Mouse (Mus musculus): Measurements from ENCODE around the gene Arl6ip5. TPM values are rescaled to one million over a fixed set of nuclear protein-coding genes. Genes with fewer than 3 reads are reported as not detected.
A peak's percentile ranks its signal among the peaks of the same experiment; 100 is the strongest.

Gene Arl6ip5
- 100 to 1,000 TPM; 160 to 162 TPM for total RNA-seq (2021)

DNA sequence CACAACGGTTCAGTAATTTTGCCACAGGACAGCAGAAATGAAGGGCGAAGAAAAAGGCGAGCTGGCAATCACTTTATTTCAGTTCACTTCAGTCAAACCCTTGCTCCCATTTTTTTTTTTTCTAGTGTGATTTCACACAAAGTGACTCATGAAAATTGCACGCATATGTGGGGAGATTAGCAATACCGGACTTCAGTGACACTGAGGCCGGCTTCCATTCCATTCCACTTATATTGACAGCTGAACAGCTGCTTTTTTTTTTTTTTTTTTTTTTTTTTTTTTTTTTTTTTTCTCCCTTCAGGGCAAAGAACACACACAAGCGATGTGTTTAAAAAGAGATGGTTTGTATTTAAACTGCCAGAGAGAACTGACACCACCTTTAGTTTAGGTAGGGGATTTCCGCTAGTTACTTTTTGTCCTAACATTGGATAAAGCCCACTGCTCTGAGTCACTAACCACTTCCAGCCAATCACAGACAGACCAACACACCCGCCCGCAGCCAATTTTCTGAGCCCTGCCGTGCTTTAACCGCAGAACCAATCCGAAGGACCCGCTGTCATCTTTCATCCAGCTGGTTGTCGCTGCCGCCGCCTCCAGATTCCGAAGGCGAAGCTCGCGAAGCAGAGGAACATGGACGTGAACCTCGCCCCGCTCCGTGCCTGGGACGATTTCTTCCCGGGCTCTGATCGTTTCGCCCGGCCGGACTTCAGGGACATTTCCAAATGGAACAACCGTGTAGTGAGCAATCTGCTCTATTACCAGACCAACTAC lies at the start of gene Arl6ip5:
Gene Arl6ip5, plus strand, starts transcription at position 499 of the 771 bp plus-strand sequence.
- intact Hi-C loops (cut with DNase I) = no loop called here
- peak; percentile 87 to 92 for DNase-seq (ENCODE audit: extremely low spot score in 1 of 2, low spot score in 2 of 2)

DNA sequence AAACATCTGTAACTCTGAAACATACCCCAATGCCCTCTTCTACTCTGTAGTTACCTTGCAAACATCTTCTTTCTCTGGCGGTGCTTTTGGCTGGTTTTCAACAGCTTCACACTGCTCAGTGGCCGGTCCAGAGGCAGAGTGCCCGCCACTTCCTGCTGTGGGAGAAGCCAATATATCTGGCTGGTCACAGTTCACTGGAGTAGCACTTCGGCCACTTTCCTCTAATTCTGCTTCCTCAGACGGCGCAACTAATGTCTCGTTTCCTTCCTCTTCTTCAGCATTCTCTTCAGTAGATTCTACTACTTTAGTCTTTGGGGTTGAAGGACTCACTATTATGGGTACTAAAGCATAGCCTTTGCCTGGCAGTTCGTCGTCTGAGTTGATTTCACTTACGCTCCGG lies 34.8 kb upstream of the Arl6ip5 start:
- DNase-seq (ENCODE audit: extremely low spot score in 1 of 2, low spot score in 2 of 2) = no peak
- intact Hi-C loops (cut with DNase I) = no loop called here

DNA sequence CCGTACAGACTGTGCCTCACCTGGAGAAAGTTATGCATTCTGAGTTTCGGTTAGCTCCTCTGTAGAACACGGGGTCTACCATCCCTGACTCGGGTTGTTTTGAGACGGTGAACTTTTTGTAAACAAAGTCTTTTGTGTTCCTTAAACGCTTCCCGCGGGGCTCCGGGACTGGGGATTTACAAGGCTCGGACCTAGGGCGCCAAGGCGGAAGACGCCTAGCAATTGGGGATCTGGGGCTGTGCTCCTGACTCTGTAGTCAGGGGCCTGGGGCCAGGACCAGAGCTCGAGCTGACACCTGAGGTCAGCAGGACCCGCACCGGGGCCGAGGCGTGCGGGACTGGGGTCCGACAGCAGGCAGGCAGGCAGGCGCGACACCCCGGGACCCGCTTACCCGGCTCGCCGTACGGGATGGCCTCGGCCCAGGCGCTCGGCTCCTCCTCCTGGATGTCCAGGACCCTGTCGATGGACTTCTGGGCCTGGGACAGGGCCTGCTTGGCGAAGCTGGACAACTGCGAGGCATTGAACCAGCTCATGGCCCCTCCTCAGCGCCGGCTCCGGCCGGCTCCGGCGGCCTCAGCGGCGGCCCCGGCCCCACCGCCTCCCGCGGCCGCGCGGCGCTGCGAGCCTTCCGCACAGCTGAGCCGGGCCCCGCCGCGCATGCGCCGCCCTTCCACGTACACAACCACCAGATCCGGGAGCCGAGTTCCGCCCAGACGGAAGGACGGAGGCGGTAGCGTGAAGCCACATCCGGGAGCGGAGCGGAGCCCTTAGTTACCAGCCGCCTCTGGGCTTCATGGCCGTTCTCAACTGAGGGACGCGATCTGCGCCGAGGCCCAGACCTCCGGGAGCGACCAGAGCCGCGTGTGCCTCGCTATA lies 31.8 kb upstream of the Arl6ip5 start, which contains the start of gene Tmf1:
Gene Tmf1, minus strand, starts transcription at position 632 of the 876 bp plus-strand sequence.
- peak; percentile 92 to 98 for DNase-seq (ENCODE audit: extremely low spot score in 1 of 2, low spot score in 2 of 2)
- intact Hi-C loops (cut with DNase I) = no loop called here

DNA sequence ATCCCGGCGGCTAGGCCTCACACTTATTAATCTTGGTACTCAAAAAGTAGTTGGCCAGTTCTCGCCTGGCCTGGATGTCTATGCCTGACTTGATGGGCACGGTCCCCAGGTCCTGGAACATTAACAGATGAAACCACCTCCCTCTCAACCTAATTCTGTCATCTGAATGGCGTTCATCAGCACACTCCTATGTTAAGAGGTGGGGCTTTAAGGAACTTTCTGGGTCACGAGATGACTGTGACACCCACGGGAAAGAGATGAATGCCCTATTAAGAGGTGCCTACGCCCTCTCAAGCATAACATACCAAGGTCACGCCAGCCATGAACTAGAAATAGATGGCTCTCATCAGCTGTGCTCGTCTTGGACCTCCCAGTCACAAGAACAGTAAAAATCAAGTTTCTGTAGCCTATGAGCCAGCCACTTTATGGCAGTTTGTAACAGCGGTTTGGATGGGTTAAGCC lies 31.1 kb upstream of the Arl6ip5 start:
- DNase-seq (ENCODE audit: extremely low spot score in 1 of 2, low spot score in 2 of 2) = peak in 1 of 2 experiments; percentile 8
- intact Hi-C loops (cut with DNase I) = no loop called here

DNA sequence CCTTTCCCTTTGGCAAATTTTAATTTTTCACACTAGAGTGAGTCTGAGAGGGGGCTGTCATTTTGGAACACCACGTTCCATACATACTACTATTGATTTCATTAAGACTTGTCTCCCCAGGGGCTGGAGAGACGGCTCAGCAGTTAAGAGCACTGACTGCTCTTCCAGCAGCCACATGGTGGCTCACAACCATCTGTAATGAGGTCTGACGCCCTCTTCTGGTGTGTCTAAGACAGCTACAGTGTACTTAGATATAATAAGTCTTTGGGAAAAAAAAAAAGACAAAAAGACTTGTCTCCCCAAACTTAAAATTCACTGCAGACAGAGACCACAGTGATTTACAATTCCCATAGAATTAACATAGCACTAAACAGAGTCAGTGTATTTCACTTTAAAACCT lies 10.1 kb upstream of the Arl6ip5 start:
- intact Hi-C loops (cut with DNase I) = no loop called here
- no peak for DNase-seq (ENCODE audit: extremely low spot score in 1 of 2, low spot score in 2 of 2)

DNA sequence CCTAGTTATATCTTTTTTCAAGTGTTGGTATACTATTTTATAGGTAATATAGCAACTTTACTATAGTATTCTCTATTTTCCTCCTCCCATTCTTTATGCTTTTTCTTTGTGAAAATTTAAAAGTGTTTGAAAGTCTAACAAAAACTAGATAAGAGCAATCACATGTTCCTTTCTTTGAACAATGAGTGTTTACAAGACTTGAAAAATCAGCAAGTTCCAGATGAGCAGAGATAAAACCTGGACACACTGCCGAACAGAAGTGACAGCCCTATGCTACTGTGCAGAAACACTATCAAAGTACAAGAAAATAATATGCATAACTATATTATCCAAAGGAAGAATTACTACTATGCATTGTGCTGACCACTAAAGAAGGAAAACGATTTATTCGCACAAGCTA lies 8.0 kb upstream of the Arl6ip5 start:
- intact Hi-C loops (cut with DNase I) = no loop called here
- DNase-seq (ENCODE audit: extremely low spot score in 1 of 2, low spot score in 2 of 2) = no peak

DNA sequence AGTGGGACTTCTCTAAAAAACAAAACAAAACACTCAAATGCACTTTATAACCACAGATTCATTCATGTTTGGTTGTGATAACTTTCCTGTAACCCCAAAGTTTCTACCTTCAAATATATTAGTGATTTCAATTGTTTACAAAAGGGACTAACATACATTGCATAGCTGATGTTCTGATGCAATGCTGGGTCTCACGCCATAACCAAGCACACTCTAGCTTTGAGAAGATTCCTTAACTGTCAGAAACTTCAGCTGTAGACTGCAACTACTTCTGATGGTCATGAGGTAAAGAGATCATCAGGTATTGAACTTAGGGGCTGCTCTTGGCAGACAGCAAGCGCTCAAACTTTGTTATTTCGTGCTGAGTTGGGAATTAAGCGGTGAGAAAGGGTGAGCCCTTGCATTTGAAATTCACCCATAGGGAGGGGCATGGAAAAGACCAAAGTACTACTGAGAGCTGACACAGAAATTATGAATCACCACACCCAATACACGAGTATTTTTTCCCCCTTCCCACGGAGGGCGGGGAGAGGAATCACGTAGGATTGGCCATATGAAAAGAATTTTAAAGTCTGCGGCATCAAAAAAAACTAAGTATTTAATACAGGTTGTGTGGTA lies 6.1 kb upstream of the Arl6ip5 start:
- intact Hi-C loops (cut with DNase I) = no loop called here

DNA sequence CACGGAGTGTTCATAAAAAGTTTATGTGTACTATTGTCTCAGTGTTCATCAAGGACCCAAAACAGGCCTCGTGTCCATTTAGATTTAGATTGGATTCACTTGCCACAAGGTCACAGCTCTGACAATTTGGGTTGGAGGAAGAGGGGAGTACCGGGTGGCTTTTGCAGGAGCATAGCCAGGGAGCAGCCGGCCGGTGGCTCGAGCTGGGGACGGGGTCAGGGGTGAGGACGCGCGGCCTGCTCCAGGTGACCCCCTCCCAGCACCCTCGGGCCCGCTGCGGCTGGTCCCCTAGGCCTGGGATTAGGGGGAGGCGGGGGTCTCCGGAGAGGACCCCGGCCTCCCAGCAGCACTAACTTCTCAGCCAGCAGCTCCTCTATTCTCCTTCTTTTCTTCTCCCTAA lies 5.5 kb upstream of the Arl6ip5 start:
- intact Hi-C loops (cut with DNase I) = no loop called here
- peak in 1 of 2 experiments; percentile 58 for DNase-seq (ENCODE audit: extremely low spot score in 1 of 2, low spot score in 2 of 2)

More for the DNA sequence above, 6.1 kb upstream of the Arl6ip5 start:
- DNase-seq (ENCODE audit: extremely low spot score in 1 of 2, low spot score in 2 of 2) = no peak

DNA sequence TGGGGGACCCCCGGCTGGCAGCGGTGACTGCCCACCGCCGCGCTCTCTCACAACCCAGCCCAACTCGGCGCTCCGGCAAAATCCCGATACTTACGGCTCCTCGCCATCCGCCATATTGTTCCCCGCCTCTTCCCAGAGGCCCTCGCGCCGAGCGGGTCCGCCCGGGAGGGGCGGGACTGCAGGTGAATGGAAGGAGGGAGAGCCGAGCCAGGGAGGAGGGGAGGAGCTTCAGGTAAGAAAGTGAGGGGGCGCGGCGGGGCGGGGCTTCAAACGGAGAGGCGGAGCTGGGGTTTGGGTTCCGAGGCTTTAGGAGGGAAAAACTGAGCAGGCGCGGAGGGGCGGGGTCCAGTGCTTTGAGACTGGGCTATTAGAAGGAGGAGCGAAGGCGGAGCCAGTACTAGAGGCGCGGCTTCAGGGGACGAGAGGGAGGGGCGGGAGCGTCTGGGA lies 5.0 kb upstream of the Arl6ip5 start, which contains the start of gene Uba3:
Gene Uba3, minus strand, starts transcription at position 209 of the 447 bp plus-strand sequence.
- DNase-seq (ENCODE audit: extremely low spot score in 1 of 2, low spot score in 2 of 2) = peak; percentile 98 to 100
- intact Hi-C loops (cut with DNase I) = no loop called here

DNA sequence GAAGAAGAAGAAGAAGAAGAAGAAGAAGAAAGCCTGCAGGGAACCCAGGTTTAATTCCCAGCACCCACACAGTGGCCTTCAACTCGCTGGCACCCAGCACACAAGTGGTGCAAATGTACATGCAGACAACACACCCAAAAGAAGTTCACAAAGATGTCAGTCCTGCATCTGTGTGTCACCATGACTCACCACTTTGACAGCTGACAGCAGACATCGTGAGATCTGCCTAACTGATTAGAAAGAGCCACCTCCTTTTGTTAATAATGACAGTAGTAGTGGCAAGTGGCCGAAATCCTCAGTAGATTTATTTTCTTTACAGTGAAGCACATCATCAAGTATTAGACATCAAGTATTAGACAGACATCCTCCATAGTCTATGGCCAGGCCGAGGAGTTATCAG lies 3.4 kb upstream of the Arl6ip5 start:
- DNase-seq (ENCODE audit: extremely low spot score in 1 of 2, low spot score in 2 of 2) = no peak
- intact Hi-C loops (cut with DNase I) = no loop called here

DNA sequence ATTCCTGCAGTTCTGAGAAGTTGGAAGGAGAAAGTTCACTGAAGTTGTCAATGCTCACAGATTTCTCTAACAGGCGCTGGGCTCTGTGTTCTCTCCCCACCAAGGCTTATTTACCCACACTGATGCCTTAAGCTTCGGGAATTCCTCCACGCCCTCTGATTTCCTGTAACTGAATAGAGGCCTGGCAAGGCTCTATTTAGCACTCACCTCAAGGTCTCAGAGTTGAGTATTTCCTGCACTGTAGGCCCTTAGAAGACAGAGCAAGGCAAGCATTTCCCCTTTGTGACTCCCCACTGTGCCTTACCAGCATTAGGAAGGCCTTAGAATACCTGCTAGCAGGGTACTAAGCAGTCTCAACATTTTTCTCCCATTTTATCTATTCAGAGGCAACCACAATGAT lies 2.1 kb upstream of the Arl6ip5 start:
- intact Hi-C loops (cut with DNase I) = no loop called here
- DNase-seq (ENCODE audit: extremely low spot score in 1 of 2, low spot score in 2 of 2) = no peak

DNA sequence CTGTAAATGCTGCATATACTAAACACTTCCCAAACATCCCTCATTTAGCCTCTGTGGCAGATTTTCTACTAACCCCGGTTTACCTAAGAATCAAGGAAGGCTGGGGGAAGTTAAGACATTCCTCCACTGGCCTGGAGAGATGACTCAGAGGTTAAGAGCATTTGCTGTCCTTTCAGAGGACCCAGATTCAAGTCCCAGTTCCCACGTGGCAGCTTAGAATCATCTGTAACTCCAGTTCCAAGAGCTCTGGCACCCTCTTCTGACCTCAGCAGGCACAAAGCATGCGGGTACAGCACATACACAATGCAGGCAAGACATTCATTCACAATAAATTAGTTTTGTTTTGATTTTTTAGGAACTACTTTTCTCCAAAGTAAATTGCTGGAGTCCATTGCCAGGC lies 1.3 kb upstream of the Arl6ip5 start:
- DNase-seq (ENCODE audit: extremely low spot score in 1 of 2, low spot score in 2 of 2) = no peak

DNA sequence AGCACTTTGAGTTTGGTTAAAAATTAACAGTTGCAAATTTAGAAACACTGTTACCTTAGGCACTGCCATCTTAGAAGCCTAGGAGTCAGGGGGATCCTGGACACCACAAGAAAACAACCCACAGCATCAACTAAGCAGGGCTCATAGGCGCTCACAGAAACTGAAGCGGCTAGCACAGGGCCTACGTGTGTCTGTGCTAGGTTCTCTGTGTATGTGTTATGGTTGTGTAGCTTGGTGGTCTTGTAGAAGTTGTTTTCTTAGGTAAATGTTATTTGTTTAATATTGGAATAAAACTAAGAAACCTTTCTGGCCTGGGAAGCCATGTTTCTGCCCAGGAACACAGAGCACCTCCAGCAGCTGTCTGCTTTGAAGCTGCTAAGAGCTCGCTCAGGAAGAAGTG lies 738 bp upstream of the Arl6ip5 start:
- intact Hi-C loops (cut with DNase I) = no loop called here

More for the DNA sequence above, 1.3 kb upstream of the Arl6ip5 start:
- intact Hi-C loops (cut with DNase I) = no loop called here

DNA sequence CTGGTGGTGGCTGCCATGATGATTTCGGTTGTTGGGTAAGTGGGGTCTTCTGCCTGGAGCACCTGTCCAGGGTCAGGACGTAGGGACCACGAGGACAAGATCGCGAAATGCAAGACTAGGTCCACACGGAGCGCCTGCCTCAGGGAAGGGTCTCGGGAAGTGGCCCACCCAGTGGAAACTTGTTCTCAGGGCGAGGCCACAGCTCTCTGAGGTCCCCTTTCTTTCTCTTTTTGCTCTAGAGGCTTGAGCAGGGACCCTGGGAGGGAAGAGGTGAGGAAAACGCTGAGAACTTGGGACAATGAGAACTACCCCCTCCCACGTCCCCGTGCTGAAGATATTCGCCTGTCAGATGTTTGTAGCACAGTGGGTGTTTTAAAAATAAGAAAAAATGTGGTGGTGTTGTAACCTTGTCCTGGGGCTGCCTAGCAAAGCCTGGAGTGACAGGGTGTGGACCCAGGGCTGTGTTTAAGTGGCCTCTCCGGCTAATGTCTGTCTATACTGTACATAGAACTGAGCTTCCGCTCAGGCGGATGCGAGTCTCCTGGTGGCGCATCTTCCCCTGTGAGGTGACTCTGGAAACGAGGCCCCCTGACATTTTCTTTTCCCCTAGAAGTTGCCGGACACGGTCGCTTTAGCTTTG lies 593 bp downstream of the Arl6ip5 start:
- DNase-seq (ENCODE audit: extremely low spot score in 1 of 2, low spot score in 2 of 2) = no peak
- intact Hi-C loops (cut with DNase I) = no loop called here

More for the DNA sequence above, 738 bp upstream of the Arl6ip5 start:
- DNase-seq (ENCODE audit: extremely low spot score in 1 of 2, low spot score in 2 of 2) = no peak

DNA sequence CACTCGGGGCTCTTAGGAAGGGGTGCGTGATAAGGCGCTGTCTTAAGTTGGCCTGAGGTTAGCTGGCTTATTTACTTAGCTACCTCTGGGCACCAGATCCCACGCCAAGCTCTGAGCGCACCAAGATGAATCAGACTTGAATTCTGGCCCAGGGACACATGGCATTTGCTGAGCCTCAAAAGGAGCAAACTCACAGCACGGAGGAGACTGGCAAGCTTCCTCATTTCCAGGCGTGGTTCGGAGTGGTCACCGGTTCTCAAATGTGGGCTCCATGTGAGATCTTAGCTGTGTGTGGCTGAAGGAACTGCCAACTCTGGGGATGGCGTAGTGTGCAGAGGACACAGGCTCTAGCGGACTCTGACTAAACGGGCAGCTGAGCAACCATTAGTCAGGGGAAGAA lies 1.5 kb downstream of the Arl6ip5 start:
- intact Hi-C loops (cut with DNase I) = no loop called here
- peak; percentile 43 to 46 for DNase-seq (ENCODE audit: extremely low spot score in 1 of 2, low spot score in 2 of 2)

DNA sequence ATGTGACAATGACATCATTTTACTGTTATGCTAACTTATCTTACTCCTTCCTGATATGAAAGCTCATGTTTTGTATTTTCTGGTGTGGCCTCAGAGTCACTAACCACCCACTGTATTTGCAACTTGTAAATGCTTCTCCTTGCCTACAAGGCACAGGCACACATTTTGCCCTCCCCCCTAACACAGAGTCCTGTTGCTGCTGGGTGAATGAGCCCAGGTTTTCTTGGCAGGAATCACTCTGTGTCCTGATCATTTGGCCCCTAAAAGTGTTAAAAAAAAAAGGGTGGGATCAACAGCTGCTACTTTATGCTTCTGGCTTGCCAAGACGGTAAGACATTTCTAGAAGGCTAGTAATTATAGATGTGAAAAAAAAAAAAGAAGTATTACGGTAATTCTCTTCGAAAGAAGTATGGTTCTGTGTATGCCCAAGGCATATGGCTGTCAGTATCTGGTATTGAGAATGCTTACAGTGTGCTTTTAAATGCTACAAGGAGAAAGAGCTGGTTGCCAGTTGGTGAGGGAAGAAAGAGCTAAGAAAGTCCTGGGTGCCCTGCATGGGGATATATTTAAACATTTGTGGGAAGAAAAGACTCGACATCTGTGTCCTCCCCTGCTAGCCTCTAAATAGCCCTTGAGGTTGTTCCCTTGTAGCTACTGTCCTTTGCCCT lies 5.8 kb downstream of the Arl6ip5 start:
- DNase-seq (ENCODE audit: extremely low spot score in 1 of 2, low spot score in 2 of 2) = no peak
- intact Hi-C loops (cut with DNase I) = no loop called here

DNA sequence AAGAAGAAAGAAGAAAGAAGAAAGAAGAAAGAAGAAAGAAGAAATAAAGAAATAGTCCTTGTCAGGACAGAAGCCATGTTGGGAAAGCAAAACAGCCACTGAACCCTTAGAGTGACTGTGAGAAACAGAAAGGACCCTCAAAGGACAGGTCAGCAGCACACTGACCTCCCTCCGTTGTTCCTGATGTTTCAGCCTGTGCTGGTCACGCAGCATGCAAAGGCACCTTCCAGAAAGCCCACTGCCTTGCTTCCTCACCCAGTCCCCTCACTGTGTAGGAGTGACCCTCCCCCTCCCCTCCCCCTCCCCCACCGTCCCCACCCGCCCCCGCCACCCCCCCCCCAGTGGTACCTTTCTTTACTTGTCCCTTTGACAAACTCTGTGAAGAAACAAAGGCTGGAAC lies 10.2 kb downstream of the Arl6ip5 start:
- intact Hi-C loops (cut with DNase I) = no loop called here
- DNase-seq (ENCODE audit: extremely low spot score in 1 of 2, low spot score in 2 of 2) = no peak
